Mouse (Mus musculus) heart, adult 2 months (tissue): ENCODE results near the gene Smad6.

Experiments
- CTCF ChIP-seq: fragments of 200-600 bp; IDR thresholded peaks from 2 replicates; pipeline ENCODE4 v1.8.1; 2022; ENCODE audit warnings: antibody characterized with exemption, mild to moderate bottlenecking, moderate library complexity
- EP300 ChIP-seq: fragments of 200-500 bp; IDR thresholded peaks from 2 replicates; pipeline ENCODE4 v1.6.1; 2011; ENCODE audit warnings: low read depth, low read length, control low read depth; ENCODE audit not compliant: insufficient read depth
- POLR2A ChIP-seq: fragments of 200-500 bp; IDR thresholded peaks from 2 replicates; pipeline ENCODE4 v1.6.1; 2011; ENCODE audit warnings: mild to moderate bottlenecking, low read depth, low read length, control low read depth; ENCODE audit not compliant: insufficient read depth

- TF ChIP-seq EP300 (no peak), POLR2A (no peak), CTCF (no peak)
These were observed 106.9 kb downstream of the Smad6 start for GRCm38 (mm10) chr9:63914944-63915343.
